Mouse (Mus musculus) megakaryocyte, adult 5-6 weeks (primary cell): ENCODE data around the gene Kcnip1. TPM values are rescaled to one million over a fixed set of nuclear protein-coding genes. Genes with fewer than 3 reads are reported as not detected.

ENCODE experiments used
- ATAC-seq: 2 replicates; pipeline ENCODE4 v1.8.0; 2016; ENCODE audit warnings: mild to moderate bottlenecking, inconsistent platforms; ENCODE audit not compliant: poor library complexity, severe bottlenecking
- total RNA-seq, 2 experiments: library from RNA; stranded (forward) in 1 of 2; stranded (reverse) in 1 of 2; fragments of 153-499, 151-499 nt in 1 of 2; fragments of 221-1000, 200-1000 nt in 1 of 2; gene quantifications; 2 replicates each; pipeline versions ENCODE4 v1.2.3 to v1.2.4; 2015 to 2017

The Kcnip1 gene
- total RNA-seq, 2 experiments from 2014 or later, result 0.18 TPM; not detected in 1

DNA sequence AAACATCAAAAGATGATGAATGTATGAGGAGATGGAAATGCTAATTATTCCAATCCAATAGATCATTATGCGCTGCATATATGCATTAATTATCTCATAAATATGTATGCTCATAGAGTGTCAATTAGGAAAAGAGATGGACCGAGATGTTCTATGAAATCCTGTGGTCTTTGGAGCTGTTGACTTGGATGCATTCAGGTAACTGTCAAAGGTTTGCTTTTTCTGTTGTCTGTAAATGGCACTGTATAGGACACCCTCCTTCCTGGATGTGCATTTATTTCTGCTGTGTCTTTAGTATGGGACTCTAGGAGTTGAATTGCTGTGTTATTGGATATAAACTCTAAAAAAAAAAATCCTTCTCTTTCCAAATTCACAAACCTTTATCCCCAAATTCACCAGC, 220.9 kb downstream of the Kcnip1 start:
- no peak for ATAC-seq

DNA sequence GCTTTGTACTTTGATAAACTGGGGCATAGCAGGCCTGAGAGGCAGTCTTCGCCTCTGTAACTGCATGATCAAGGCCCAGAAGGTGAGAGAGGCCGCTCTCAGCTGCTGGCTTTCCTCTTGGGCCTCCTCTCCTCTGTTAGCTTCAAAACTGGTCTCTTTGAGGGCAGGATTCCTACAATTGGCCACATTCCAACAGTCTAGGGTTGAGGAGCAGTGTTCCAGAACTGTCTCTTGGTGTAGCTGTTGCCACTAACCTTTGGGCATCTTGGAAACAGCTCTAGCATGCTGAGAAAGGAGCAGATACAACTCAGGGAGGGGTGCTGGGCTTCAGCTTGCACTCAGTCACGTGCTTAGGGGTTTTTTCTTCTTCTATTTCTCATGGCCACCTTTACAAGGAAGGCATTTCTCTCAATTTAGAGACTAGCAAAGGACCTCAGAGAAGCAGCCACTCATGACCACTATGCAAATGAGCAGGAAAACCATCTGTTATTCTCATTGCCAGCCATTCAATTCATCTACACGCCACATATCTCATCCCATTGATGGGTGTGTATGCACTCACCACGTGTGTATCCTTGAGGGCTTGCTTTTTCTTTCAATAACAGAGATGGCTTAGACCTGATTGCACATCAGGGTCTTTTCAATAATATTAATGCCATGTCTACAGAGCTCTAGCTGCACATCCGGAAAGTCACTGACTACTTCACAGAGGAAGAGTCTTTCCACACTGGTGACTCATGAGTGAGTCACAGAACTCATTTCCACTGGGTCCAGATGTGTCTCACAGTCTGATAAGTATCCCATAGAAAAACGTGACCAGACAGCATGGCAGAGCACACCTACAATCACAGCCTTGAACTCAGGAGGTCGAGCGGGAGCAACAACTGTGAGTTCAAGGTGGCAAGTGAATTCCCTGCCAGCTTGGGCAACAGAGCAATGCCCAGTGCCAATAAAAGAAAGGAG, 225.7 kb downstream of the Kcnip1 start:
- no peak for ATAC-seq

- no peak for ATAC-seq
These were observed 231.7 kb downstream of the Kcnip1 start for GRCm38 (mm10) chr11:33761201-33761755.

DNA sequence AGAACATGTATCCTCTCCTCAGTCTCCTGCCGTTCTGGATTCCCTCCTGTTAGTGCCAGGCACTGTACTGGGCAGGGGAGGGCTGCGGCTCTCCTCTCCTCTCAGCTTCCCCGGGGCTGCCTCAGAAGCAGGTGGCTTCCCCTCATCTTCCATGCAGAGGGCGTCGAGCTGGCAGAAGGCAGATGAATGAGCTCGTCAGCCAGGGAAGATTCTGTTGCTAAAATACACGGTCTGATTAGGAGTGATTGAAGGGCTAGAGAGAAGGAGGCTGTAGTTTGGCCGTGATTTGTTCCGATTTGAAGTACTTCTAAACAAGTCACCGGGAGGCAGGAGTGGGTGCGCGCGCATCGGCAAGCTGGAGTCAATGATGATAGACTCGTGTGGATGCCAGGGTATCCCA, 236.3 kb downstream of the Kcnip1 start:
- ATAC-seq, result no peak

DNA sequence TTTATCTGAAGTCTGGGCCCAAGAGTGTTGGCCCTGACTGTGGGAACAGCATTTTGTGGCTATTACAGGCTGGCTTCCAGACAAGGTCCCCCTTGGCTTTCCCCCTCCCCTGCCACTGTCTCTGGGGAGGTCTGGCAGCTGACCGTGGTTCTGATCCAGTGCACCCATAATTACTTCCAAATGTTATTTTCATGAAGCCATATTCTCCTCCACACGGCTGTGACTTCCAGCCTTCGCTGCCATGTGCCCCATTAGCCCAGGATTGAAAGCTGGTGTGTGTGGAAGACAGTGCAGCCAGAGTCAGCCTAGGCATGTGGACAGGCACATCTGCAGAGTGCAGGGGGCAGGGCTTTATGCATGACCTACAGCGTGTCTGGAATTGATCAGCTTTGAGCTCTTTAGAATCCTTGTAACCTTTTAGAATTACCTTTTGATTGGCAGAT, 240.5 kb downstream of the Kcnip1 start:
- ATAC-seq, result no peak

- no peak for ATAC-seq
These were observed 241.4 kb downstream of the Kcnip1 start for GRCm38 (mm10) chr11:33751503-33751902.

DNA sequence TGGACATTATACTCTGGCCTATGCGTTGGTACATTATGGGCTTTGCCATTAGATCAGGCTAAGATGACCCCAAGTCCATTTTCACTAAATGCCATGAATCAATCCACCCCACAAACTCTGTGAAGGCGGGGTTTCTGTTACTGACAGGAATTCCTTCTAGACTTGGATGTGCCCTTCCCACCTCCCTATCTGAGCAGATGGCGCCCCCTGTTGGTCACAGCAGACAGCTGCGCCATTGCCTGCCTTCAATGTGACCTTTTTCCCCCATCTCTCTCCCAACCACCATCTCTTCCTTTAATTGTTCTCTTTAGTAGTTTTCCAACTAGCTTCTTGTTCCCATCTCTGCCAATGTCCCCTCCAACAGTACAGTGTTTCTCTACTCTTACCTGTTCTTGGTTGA, 243.0 kb downstream of the Kcnip1 start:
- no peak for ATAC-seq

DNA sequence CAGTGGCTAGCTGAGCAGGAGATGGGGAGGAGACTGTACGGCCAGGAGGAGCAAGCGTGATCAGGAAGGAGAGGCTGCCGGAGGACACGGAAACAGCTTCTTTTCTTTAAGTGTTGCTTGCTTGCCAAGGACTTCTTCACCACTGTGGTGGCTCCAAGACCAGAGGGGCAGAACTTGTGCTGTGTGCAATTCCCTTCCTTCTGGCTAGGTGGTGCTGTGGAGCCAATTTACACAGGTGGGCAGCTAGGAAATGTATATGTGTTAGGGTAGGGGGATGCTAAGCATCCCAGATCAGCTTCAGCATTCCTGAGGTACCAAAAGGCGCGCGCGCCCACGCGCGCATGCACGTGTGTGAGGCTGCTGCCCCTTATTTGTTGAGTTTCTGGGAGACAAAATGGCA, 243.5 kb downstream of the Kcnip1 start:
- ATAC-seq, result no peak

DNA sequence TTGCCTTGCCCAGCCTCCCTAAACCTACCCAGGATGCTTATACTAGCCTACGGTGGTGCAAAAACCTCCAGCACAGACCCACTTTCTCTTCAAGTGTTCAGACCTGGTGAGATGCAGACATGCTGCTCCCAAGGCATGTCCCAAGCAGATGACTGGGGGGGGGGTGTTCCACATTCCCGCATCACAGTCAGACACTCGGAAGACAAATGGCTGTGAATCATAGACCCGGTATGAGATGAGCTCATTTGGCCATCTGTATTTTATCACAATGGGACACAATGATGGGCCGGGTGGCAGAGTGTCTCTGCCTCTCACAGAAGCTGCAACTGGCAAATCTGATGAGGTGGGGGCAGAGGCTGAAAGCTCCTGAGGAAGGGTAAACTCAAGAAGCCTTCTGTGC, 244.2 kb downstream of the Kcnip1 start:
- no peak for ATAC-seq

- no peak for ATAC-seq
These were observed 245.5 kb downstream of the Kcnip1 start for GRCm38 (mm10) chr11:33747402-33747955.

- no peak for ATAC-seq
These were observed 246.6 kb downstream of the Kcnip1 start for GRCm38 (mm10) chr11:33746402-33746801.

DNA sequence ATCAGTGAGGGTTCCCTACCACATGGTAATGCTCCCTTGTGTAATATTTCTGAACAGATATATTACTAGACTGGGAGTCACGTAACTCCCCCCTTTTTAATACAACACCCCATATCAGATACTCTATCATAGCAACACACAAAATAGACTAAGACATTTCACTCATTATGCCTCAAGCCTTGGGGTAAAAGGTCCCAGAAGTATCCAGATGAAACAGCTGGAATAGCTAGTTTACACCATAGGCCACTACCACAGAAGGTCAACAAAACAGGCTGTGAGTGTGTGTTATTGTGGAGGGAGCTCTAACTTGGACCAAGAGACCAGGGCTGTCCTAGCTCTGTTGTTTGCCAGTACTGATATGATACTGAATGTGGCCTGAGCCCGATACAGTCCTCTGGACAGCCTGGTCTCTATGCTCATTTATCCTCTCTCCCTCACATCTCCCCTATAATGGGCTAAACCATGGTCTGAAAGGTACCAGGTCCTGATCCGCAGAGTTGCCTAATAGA, 247.1 kb downstream of the Kcnip1 start:
- no peak for ATAC-seq

- ATAC-seq, result no peak
These were observed 248.5 kb downstream of the Kcnip1 start for GRCm38 (mm10) chr11:33744429-33744828.

GRCm38 (mm10) chr11:33740187-33740586, 252.8 kb downstream of the Kcnip1 start:
- no peak for ATAC-seq

DNA sequence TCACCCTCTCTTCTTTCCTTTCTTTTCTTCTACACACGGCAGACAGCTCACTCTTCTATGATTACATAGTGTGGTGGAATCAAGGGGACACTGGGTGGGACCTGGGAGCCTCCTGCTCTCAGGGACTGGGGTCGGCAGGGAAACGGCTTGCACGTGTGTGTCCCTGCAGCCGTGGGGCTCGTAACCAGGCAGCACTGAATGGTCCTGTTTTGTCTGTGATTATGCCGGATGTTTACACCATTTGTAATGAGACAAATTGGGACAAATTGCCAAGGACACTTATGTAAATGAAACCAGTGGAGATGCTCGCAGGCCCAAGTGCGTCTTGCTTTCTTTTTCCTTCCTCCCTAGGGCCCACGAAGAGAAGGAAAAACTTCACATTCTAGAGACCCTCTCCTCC, 256.5 kb downstream of the Kcnip1 start:
- no peak for ATAC-seq

- ATAC-seq, result no peak
These were observed 259.7 kb downstream of the Kcnip1 start for GRCm38 (mm10) chr11:33733269-33733668.

DNA sequence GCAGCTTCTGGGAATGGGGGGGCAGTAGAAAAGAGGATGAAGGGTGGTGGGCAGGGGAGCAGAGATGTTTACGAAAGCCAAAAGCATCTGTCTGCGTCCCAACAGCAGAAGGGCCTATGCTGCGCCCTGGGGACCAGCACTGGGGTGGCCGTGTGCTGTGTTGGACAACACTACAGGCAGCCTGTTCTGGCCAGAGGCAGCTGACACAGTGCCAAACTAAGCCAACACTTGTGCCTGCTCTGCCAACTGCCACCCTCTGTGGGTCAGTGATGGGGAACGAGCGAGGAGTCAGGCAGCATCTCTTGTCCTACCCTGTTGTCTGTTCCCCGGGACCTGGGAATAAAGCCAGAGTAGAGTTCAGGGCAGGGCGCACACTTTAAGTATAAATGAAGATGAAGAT, 260.6 kb downstream of the Kcnip1 start:
- no peak for ATAC-seq

DNA sequence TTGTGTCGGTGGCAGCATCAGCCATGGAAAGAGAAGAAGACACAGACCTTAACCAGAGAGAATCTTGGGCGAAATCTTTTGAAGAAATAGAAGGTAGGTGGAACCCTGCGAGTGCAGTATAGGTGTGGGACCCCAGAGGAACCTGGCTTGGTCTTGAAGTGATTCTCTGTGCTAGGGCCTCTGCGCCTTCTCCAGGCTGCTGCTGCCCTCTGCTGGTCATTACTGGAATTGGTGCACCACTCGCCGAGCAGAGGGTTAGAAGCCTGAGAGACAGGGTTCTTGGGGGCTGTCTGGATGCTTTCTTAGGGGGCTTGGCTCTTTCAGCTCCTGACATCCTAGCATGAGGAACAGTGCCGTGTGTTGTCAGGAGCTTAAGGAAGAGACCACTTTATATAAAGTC, 271.7 kb downstream of the Kcnip1 start:
- 0 out of 2 replicates have a peak, but pooled peaks have one; percentile 47 for ATAC-seq

DNA sequence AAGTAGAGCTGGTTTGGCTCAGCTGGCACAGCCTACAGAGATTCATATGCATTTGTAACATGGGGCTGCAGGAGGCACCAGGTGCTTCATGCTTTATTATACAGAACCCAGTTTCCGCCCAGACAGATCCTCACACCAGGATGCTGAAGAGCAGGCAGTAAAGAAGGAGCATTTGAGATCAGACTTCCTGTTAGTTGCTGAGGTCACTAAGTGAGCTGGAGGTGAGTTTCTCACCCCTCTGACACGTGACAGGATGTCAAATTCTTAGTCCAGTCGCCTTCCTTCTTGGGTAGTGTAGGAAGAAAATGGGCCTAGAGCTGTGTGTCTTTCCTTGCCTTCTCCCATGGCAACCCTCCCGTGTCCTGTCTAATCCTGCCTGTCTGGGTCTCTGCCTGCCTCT, 286.2 kb downstream of the Kcnip1 start:
- ATAC-seq, result no peak; the same call in 1 of the 2 replicates

GRCm38 (mm10) chr11:33701958-33702459, 290.9 kb downstream of the Kcnip1 start:
- ATAC-seq, result 0 out of 2 replicates have a peak, but pooled peaks have one; percentile 21

DNA sequence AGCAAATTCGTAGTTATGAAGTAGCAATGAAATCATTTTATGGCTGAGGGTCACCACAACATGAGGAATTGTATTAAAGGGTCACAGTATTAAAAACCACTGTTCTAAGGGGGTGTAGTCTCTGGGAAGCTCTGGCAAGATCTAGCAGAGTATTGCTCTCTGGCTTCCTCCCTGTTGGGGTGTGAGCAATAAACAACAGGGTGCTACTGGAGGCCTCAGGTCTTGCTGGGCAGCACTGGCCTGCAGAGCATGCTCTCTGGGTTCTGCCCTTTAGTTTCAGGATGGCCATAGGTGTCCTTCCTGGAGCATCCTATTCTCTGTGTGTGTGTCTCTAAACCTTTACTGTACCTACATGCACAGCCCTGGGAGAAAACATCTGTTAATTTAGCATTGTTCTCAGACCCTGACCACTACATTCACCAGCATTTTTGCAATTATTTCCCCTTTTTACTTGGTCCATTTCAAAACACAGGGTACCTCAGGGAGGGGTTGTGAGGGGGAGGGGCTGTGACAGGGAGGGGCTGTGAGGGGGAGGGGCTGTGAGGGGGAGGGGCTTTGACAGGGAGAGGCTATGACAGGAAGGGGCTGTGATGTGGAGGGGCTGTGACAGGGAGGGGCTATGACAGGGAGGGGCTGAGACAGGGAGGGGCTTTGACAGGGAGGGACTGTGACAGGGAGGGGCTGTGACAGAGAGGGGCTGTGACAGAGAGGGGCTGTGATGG, 291.6 kb downstream of the Kcnip1 start:
- ATAC-seq, result no peak
